Mouse (Mus musculus) embryonic fibroblast, embryonic 13.5 days (primary cell): ENCODE data around the gene Akr1d1. TPM values are rescaled to one million over a fixed set of nuclear protein-coding genes. Genes with fewer than 3 reads are reported as not detected.

Experiments used
- H3K27ac ChIP-seq: 2 replicates; pipeline ENCODE4 v1.5.1; 2012; ENCODE audit warnings: low read length, control low read depth, inconsistent platforms; ENCODE audit not compliant: insufficient read depth
- H3K4me1 ChIP-seq: 2 replicates; pipeline ENCODE4 v1.6.1; 2011; ENCODE audit warnings: low read length; ENCODE audit not compliant: control insufficient read depth, insufficient read depth
- H3K4me3 ChIP-seq: 2 replicates; pipeline ENCODE4 v1.5.1; 2011; ENCODE audit warnings: mild to moderate bottlenecking, control low read depth, low read length; ENCODE audit not compliant: insufficient read depth
- CTCF ChIP-seq: IDR thresholded peaks from 2 replicates; pipeline ENCODE4 v1.5.1; 2011; ENCODE audit warnings: mild to moderate bottlenecking, control low read depth, low read length, moderate library complexity, borderline replicate concordance; ENCODE audit not compliant: insufficient read depth
- POLR2A ChIP-seq: IDR thresholded peaks from 2 replicates; pipeline ENCODE4 v1.6.1; 2011; ENCODE audit warnings: low read depth, mild to moderate bottlenecking, control low read depth, low read length, moderate library complexity
- polyA plus RNA-seq: library from polyadenylated mRNA; stranded (reverse); fragments of >200 nt; gene quantifications from 2 replicates; pipeline ENCODE4 v1.2.4, GENCODE M21; 2011; ENCODE audit warnings: low read depth; ENCODE audit not compliant: missing spikeins, insufficient read length

The Akr1d1 gene
- not detected in 2 replicates for polyA plus RNA-seq

GRCm38 (mm10) chr6:37529940-37530339, at the start of gene Akr1d1:
Gene Akr1d1 (plus strand): TSS chr6:37530173.
- Histone ChIP-seq H3K27ac (no peak within 1 kb of the TSS), H3K4me1 (no peaks in the 10 kb centered on the region), H3K4me3 (no peak within 1 kb of the TSS)
- TF ChIP-seq CTCF: no peak
- TF ChIP-seq POLR2A: no peak

GRCm38 (mm10) chr6:37481147-37481546, 48.8 kb upstream of the Akr1d1 start:
- Histone ChIP-seq H3K4me3 (no peak overlapping the region), H3K27ac (no peak overlapping the region), H3K4me1 (no peaks in the 10 kb centered on the region)
- TF ChIP-seq POLR2A: no peak
- no peak for TF ChIP-seq CTCF

- Histone ChIP-seq H3K4me1 (0 out of 2 replicates have a peak, but pooled peaks cover 3% of the 10 kb centered on the region), H3K27ac (no peak overlapping the region), H3K4me3 (no peak overlapping the region)
- TF ChIP-seq POLR2A (no peak), CTCF (no peak)
These were observed 46.7 kb upstream of the Akr1d1 start for GRCm38 (mm10) chr6:37483262-37483661.

GRCm38 (mm10) chr6:37484588-37485070, 45.3 kb upstream of the Akr1d1 start:
- 0 out of 2 replicates have a peak, but pooled peaks cover 3% of the 10 kb centered on the region for H3K4me1 ChIP-seq
- no peak overlapping the region for H3K27ac ChIP-seq
- TF ChIP-seq CTCF (no peak), POLR2A (no peak)

GRCm38 (mm10) chr6:37486502-37486901, 43.5 kb upstream of the Akr1d1 start:
- TF ChIP-seq POLR2A (no peak), CTCF (no peak)
- Histone ChIP-seq H3K4me1 (0 out of 2 replicates have a peak, but pooled peaks cover 3% of the 10 kb centered on the region), H3K4me3 (no peak overlapping the region), H3K27ac (no peak overlapping the region)

More at GRCm38 (mm10) chr6:37484588-37485070, 45.3 kb upstream of the Akr1d1 start:
- H3K4me3 ChIP-seq: no peak overlapping the region

GRCm38 (mm10) chr6:37492241-37492640, 37.7 kb upstream of the Akr1d1 start:
- Histone ChIP-seq H3K4me1 (peaks cover 3% of the 10 kb centered on the region; the same call in 1 of the 2 replicates), H3K27ac (no peak overlapping the region), H3K4me3 (no peak overlapping the region)
- TF ChIP-seq POLR2A (no peak), CTCF (no peak)

GRCm38 (mm10) chr6:37494957-37495356, 35.0 kb upstream of the Akr1d1 start:
- Histone ChIP-seq H3K27ac (no peak overlapping the region), H3K4me1 (peaks cover 3% of the 10 kb centered on the region; the same call in 1 of the 2 replicates), H3K4me3 (no peak overlapping the region)
- TF ChIP-seq CTCF: no peak
- TF ChIP-seq POLR2A: no peak

GRCm38 (mm10) chr6:37496866-37497265, 33.1 kb upstream of the Akr1d1 start:
- no peak for TF ChIP-seq CTCF
- TF ChIP-seq POLR2A: no peak
- Histone ChIP-seq H3K4me3 (no peak overlapping the region), H3K4me1 (peaks cover 3% of the 10 kb centered on the region; the same call in 1 of the 2 replicates), H3K27ac (no peak overlapping the region)

GRCm38 (mm10) chr6:37505588-37505987, 24.4 kb upstream of the Akr1d1 start:
- TF ChIP-seq CTCF (no peak), POLR2A (no peak)
- Histone ChIP-seq H3K4me1 (no peaks in the 10 kb centered on the region), H3K4me3 (no peak overlapping the region), H3K27ac (no peak overlapping the region)

- TF ChIP-seq CTCF (no peak), POLR2A (no peak)
- Histone ChIP-seq H3K4me3 (no peak overlapping the region), H3K27ac (no peak overlapping the region), H3K4me1 (no peaks in the 10 kb centered on the region)
These were observed 23.0 kb upstream of the Akr1d1 start for GRCm38 (mm10) chr6:37506909-37507515.
